Mouse (Mus musculus) erythroid progenitor cell, adult 5-6 weeks (primary cell): ENCODE measurements around the gene Enox1. TPM values are rescaled to one million over a fixed set of nuclear protein-coding genes. Genes with fewer than 3 reads are reported as not detected.

Experiments used
- ATAC-seq: replicated peaks from 2 replicates; pipeline ENCODE4 v1.8.0; 2016; ENCODE audit warnings: moderate number of reproducible peaks, mild to moderate bottlenecking, moderate TSS enrichment, inconsistent platforms; ENCODE audit not compliant: poor library complexity, low FRiP score, severe bottlenecking
- total RNA-seq, 2 experiments: library from RNA; stranded (forward) in 1 of 2; stranded (reverse) in 1 of 2; fragments of 150-400 nt in 1 of 2; fragments of 186-747, 209-891 nt in 1 of 2; gene quantifications; 2 replicates each; pipeline versions ENCODE4 v1.2.3 to v1.2.4; 2015 to 2017; ENCODE audit warnings: low replicate concordance in 2 of 2

The Enox1 gene
- total RNA-seq, 2 experiments from 2014 or later = not detected

GRCm38 (mm10) chr14:77266805-77267771 is 110.5 kb downstream of the Enox1 start:
- no peak for ATAC-seq

GRCm38 (mm10) chr14:77272248-77272930 is 115.8 kb downstream of the Enox1 start:
- ATAC-seq = no peak

GRCm38 (mm10) chr14:77272931-77273446 is 116.4 kb downstream of the Enox1 start:
- ATAC-seq = no peak

GRCm38 (mm10) chr14:77273721-77274120 is 117.2 kb downstream of the Enox1 start:
- ATAC-seq = no peak

GRCm38 (mm10) chr14:77275607-77276006 is 119.0 kb downstream of the Enox1 start:
- no peak for ATAC-seq

- ATAC-seq = no peak
These were observed 122.6 kb downstream of the Enox1 start for GRCm38 (mm10) chr14:77279143-77279542.

- no peak for ATAC-seq
These were observed 123.9 kb downstream of the Enox1 start for GRCm38 (mm10) chr14:77280454-77280853.

GRCm38 (mm10) chr14:77280893-77281292 is 124.3 kb downstream of the Enox1 start:
- no peak for ATAC-seq

GRCm38 (mm10) chr14:77283939-77284338 is 127.4 kb downstream of the Enox1 start:
- ATAC-seq = no peak

GRCm38 (mm10) chr14:77285453-77285852 is 128.9 kb downstream of the Enox1 start:
- no peak for ATAC-seq

GRCm38 (mm10) chr14:77291756-77292155 is 135.2 kb downstream of the Enox1 start:
- no peak for ATAC-seq

GRCm38 (mm10) chr14:77297039-77297438 is 140.5 kb downstream of the Enox1 start:
- ATAC-seq = no peak

GRCm38 (mm10) chr14:77298327-77298726 is 141.8 kb downstream of the Enox1 start:
- ATAC-seq = no peak

- ATAC-seq = no peak
These were observed 153.0 kb downstream of the Enox1 start for GRCm38 (mm10) chr14:77309571-77309970.

GRCm38 (mm10) chr14:77311456-77311855 is 154.9 kb downstream of the Enox1 start:
- no peak for ATAC-seq

- ATAC-seq = no peak
These were observed 162.8 kb downstream of the Enox1 start for GRCm38 (mm10) chr14:77319396-77319795.

- ATAC-seq = no peak
These were observed 167.8 kb downstream of the Enox1 start for GRCm38 (mm10) chr14:77324348-77324747.

- ATAC-seq = no peak
These were observed 171.1 kb downstream of the Enox1 start for GRCm38 (mm10) chr14:77327693-77328092.

- ATAC-seq = no peak
These were observed 173.2 kb downstream of the Enox1 start for GRCm38 (mm10) chr14:77329791-77330190.

GRCm38 (mm10) chr14:77343662-77344340 is 187.2 kb downstream of the Enox1 start:
- ATAC-seq = no peak
